Mouse (Mus musculus): Measurements from ENCODE around the gene Pofut1. TPM values are rescaled to one million over a fixed set of nuclear protein-coding genes. Genes with fewer than 3 reads are reported as not detected.

Pofut1 gene
- polyA plus RNA-seq (2012; rRNA removed) = 4.0 and 5.0 TPM in 2 replicates

DNA sequence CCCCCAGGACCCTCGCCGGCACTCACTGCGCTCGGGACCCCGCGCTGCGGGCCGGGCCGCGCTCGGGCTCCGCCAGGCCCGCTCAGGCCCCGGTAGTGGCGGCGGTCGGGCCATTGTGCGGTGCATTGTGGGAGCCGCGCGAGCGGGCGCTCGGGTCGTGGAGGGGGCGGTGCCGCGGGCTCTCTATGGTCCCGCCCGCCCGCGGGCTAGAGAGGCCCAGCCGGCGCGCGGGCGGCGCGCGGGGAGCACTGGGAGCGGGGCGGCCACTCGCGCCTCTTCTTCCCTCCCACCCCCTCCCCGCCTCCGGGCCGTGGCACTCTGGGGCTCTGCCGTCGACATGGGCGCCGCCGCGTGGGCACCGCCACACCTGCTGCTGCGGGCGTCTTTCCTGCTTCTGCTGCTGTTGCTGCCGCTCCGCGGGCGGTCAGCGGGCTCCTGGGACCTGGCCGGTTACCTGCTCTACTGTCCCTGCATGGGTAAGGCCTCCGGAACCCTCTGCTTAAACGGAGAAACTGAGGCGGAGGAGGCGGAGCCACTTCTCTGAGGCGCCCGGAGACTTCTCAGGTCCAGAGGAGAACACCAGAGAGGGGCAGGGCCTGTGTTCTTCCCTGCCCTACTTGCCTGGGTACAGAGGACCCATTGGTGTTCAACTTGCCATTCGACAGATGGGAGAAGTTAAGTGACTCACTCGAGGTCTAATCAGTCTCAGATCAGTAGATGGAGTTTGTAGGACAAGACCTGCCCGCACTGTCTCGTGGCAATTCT, at the start of gene Pofut1, which contains the start of gene Plagl2:
Gene Pofut1 (plus strand): TSS at position 284 of the 765 bp plus-strand sequence.
Gene Plagl2 (minus strand): TSS at position 177 of the 765 bp plus-strand sequence.

DNA sequence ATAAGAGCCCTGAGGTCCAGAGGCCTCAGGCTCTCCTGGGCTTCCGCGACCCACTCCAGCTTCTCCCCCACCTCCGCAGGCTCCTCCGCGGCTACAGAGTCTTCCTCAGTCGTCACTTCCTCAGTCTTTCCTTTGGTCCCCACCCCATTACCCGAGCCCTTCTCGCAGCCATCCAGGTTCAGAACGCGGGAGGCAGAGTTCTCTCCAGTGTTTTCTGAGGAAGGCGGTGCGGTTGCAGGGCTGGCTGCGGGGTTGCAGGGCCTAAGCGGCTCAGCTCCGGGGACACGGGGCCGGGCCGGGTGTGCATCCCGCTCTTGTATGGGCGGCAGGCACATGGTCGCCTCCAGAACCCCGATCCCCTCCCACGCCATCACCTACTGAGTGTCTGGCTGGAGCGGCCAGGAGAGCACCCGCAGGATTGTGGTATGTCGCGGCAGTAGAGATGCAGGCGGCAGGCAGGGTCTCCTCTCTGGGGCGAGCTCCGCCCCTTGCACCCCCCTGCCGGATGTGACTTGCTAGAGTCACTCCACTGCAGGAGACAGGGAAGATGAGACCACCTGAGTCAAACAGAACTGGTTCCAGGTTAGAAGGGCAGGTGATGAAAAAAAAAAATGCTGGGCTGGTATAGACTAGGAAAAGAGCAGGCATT, 16.3 kb upstream of the Pofut1 start, which contains the start of gene Tspyl3:
Gene Tspyl3 (minus strand): TSS at position 496 of the 649 bp plus-strand sequence.

DNA sequence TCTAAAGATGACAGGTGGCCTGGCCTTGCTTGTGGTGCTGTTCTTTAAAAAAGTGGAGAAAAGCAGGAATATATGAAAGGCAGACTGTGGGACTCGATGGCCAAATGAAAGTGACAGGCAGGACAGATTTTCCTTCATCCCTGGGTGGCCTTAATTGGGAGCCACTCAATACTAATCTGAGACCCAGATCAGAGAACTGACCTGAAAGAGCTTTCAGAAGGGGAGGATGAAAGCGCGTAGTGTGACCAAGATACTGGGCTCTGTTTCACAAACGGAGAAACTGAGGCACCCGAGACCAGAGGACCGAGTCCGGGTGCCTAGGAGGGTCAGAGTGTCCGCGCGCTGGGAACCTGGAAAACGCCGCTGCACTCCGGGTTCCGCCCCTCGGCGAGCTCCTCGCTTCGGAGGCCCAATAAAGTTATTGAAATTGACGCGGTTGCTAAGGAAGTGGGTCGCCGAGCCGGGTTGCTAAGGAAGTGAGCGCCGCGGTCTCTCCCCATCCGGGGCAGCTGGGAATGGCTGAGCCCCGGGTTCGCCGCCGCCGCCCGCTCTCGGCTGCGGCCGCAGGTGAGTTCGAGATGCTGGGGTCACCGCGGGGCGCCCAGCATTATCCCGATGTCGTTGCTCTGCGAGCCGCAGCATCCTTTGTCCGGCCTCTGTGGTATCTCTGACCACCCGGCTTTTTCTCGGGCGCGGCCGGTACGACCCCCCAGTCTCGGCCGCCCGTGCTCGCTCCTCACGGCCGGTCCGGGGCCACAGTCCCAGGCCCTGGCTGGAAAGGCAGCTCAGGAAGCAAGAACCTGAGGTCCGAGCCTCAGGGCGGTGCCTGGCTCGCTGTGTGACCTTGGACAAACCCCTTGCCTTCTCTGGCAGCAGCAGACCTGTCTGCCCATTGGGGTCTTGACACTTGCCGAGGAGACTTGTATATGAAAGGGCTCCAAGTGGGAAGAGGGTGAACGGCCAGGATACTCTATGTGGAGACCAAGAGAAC, 49.9 kb downstream of the Pofut1 start, which contains the start of gene Kif3b:
Gene Kif3b (plus strand): TSS at position 476 of the 991 bp plus-strand sequence.

Other genes with a start within 250 kb of the Pofut1 start
- 12.1 and 14.0 TPM in 2 replicates for gene Pdrg1, start 226.1 kb upstream of the Pofut1 start, polyA plus RNA-seq (2012; rRNA removed)
- gene Xkr7, start 209.7 kb upstream of the Pofut1 start, polyA plus RNA-seq (2012; rRNA removed) = 0.08 and 0.30 TPM in 2 replicates
- 7.9 and 12.4 TPM in 2 replicates for gene Ccm2l, start 175.6 kb upstream of the Pofut1 start, polyA plus RNA-seq (2012; rRNA removed)
- gene Hck, start 133.1 kb upstream of the Pofut1 start, polyA plus RNA-seq (2012; rRNA removed) = 5.2 and 7.3 TPM in 2 replicates
- 25.3 and 35.7 TPM in 2 replicates for gene Tm9sf4, start 80.2 kb upstream of the Pofut1 start, polyA plus RNA-seq (2012; rRNA removed)
- 0.91 and 1.3 TPM in 2 replicates for gene Tspyl3, start 16.1 kb upstream of the Pofut1 start, polyA plus RNA-seq (2012; rRNA removed)
- 3.7 and 5.1 TPM in 2 replicates for gene Plagl2, start 107 bp upstream of the Pofut1 start, polyA plus RNA-seq (2012; rRNA removed)
- gene Kif3b, start 49.9 kb downstream of the Pofut1 start, polyA plus RNA-seq (2012; rRNA removed) = 1.3 and 1.9 TPM in 2 replicates
- gene Asxl1, start 104.3 kb downstream of the Pofut1 start, polyA plus RNA-seq (2012; rRNA removed) = 1.9 and 3.1 TPM in 2 replicates

Measured in stomach, adult 2 months (tissue).